Mouse (Mus musculus) B cell, adult 2 months (primary cell): ENCODE data around the gene Hmcn2.

ENCODE experiments used
- DNase-seq, 2 experiments: peaks; one replicate each; pipeline ENCODE4 v3.0.0; 2022

Gene Hmcn2

DNA sequence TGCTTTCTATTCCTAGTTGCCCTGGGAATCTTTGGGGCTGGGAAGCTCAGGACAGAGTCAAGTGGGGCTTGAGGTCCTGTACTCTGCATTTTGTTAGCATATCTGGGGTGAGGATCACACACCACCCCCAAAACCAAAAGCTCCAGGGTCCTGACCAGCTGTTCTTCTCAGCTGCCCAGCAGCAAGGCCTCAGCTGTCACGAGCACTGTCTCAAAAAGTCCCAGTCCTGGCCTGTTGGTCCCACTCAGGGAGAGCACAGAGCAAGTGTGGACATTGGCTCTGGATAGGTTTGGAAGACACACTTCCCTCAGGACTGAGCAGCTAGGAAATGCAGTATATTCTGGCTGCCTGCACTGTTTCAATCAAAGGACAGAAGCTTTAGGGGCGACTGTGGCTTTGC is 176.3 kb downstream of the Hmcn2 start:
- DNase-seq = no peak

DNA sequence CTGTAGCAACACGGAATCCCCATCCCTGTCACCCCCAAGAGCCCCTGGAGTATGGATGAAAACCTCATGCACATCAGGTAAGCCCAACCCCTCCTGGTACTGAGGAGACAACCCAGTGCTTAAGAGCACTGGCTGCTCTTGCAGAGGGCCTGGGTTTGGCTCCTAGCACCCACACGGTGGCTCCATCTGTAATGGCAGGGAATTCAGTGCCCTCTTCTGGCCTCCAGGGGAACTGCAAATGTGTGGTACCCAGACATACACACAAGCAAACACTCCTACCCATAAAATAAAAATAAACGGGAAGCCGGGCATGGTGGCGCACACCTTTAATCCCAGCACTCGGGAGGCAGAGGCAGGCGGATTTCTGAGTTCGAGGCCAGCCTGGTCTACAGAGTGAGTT is 178.1 kb downstream of the Hmcn2 start:
- DNase-seq = no peak

DNA sequence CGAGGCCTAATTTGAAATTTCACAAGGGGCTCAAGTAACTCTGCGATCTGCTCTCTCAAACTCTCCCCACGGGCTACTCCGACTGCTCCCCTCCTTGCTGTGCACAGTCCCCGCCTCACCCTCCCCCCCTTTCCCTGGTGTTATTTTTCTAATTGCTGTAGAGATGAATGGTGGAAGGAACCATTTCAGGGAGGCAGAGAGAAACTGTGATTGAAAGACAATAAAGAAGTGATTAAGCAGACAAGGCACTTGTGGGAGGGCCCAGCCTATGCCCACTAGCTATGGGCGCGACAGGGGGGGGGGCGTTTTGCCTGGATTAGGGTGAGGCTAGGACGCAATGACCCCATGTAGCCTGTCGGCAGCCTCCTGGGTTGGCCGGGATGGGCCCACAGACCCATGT is 179.0 kb downstream of the Hmcn2 start:
- DNase-seq = no peak

DNA sequence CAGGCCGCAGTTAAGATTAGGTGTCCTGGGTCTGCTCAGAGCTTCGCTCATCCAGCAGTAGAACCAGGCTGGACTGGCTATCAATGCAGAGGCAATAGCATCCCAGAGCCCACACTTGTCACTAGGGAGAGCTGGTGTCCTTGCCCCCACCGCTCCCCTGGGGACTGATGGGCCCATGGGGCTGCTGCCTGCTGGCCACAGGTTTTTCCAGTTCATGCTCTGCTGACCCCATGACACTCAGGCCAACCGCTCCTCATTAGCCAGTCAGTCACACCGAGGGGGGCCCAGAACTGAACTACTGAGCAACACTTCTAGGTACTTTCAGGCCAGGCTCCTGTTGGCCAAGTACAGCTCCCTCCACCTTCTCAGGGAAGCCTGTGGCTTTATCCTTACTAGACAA is 180.1 kb downstream of the Hmcn2 start:
- no peak for DNase-seq

DNA sequence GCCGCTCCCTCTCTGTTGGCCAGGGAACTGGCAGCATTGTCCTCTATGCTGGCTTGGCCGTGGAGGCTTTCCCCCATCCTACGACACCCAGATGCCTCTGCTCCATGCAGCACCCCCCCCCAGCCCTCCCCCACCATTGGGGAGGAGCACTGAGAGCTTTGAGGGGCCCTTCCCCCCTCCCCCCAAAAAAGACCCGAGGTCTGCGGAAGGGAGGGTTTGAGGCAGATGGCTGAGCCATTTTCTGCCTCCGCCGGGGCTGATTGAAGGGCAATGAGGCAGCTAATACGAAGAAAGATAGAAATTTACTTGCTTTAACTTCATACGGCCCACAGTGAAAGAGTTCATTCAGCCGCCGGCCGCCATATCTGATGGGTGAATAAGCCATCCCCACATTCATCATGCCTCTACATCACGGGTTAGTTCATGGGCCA is 180.8 kb downstream of the Hmcn2 start:
- no peak for DNase-seq

DNA sequence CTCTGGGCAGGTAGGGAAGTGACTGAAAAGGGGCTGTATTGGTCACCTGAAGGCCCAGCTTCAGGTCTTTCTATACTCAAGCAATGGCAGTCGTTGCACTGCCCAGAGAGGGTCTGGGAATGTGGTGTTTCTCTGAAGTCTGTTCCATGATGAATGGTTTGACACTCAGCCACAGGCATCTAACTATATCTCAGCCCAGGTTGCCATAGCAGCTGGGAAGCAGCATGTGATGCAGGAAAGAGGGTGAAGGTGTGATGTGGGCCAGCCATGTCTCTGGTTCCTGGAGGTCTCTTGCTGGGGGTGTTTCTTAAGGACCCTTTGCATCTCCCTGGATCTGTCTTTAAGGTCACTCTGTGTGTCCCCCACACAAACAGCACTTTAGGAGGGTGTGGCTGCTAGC is 181.9 kb downstream of the Hmcn2 start:
- no peak for DNase-seq

DNA sequence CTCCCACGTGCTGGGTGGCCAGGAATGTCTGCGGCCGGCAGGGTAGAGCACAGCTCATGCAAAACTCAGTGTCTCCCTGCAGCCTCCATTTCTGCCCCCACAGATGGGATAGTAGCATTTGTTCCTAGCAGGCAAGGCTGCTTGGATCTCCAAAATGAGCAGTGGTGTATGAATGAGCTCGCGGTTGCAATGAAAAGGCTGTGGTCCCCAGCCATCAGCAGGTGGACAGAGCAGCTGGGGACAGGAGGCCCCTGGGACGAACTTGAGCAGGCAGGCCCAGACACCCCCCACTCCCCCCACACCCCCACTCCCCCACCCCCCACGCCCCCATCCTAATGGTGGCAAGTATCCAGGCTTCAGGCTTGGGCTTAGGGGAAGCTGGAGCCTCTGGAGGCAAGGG is 182.9 kb downstream of the Hmcn2 start:
- DNase-seq = no peak

DNA sequence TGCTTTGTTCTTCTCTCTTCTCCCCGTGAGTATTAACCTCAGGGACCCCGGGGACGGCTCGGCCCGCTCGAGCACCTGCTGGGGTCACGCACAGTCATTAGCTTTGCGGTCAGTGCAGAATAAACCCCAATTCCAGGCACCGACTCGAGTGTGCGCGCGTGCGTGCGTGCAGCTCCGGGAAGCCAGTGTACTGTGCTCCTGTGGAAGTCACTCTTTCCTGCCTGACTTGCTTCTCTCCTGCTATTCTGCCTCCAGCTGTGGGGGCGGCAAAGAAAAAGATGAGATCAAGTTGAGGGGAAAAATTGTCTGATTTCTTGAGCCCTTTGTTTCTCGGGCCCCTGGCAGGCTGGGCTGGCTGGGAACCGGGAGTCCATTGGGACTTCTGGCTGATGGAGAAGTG is 183.4 kb downstream of the Hmcn2 start:
- DNase-seq = no peak

DNA sequence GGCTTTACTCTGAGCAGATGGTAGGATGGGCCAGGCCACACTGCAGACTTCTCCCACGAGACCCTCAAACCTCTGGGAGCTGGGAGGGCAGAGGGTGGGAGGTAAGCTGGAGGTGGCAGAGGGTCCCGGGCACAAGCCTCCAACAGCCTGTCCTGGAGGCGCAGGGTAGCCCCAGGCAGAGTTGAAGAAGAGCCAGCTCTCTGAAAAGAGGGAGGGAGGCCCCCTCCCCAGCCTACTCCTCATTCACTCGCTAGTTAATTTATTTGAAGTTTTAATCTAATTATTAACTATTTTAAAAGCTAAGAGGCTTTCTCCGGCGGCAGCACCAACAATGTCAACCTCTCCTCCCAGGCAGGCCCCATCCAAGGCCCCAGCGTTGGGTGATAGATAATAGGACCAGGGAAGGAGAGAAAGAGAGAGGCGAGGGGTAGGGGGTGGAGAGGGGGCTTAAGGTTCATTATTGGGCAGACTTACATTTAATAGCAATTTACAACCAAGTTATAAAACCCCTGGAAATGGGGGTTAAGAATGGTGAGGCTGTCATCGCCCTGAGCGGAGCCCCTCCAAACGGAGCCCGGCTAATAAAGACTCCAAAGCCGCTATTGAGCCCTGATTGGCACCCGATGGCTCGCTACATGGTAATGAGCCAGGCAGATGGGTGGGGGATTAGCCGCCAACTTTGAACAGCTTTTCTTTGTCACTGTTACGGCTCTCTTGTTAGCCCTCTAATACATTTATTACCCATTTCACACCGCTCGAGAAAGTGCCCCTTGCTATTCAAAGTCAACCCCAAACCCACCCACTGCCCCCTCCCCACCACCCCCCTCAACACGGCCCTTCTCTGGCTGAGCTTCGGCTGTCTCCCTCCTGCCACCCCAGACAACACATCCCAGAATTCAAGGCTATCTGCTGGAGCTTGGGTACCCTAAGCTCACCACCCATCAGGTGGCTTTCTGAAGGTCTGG is 185.4 kb downstream of the Hmcn2 start:
- no peak for DNase-seq

DNA sequence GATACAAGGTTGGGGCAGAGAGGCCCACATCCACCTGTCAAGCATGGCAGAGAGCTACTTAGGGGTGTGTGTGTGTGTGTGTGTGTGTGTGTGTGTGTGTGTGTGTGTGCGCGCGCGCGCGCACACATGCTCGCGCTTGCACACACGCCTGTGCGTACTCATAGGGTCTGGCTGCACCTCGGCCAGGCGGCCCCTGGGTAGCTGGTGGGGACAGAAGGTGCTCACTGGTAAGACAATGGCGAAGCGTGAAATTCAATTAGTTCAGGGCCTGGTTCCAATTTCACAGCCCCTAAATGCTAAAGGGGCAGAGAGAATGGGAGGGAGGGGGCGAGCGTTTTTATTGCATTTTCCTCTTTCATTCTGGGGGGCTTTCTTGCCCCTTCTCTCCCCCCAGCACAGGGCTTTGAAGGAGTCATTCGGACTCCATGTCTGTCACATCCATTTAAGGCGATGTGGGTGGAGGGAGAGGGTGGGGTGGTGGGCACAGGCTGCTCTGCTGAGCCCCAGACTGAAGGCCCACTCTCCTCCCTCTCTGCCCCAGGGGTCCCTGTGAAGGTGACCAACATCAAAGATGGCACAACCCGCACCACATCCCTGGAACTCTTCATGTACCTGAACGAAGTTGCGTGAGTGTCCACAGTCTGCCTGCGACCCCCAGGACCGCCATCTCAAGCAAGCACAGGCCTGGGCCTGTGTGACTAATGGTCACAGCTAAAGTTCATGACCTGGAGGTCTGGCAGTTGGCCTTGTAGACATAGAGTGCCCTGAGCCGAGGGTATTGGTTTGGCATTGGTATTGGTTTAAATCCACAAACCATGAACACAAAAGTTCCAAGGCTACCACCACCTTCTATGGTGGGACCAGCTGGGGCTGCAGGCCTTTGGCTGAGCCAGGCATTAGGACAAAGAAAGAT is 186.3 kb downstream of the Hmcn2 start:
- no peak for DNase-seq

DNA sequence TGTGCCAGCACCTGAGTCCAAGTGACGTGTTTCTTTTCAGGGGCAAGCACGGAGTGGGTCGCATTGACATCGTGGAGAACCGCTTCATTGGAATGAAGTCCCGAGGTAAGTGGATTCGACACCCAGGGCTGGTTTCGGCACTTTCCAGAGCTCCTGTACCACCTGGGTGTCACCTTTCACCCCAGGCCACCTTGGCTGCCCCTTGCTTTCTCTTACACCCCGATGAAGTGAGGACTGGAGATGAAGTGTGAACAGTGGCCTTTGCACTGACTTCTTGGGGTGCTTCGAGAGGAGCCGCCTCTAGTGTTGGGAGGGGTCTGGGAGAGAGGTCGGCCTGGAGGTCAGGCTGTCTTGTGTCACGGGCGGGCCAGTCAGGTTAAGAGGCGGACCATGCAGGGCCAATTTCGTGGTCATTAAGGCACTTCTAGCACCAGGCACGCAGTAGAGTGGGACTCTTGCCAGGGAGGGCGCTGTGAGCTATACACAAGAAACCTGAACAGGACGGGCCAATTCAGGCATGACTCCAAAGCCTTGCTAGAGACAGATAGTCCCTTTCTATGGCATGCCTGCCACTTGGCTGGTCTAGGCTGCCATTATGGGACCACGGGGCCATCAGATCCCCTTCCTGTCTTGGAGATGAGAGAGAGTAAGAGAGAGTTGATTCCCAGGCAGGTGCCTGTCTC is 187.4 kb downstream of the Hmcn2 start:
- DNase-seq = no peak

DNA sequence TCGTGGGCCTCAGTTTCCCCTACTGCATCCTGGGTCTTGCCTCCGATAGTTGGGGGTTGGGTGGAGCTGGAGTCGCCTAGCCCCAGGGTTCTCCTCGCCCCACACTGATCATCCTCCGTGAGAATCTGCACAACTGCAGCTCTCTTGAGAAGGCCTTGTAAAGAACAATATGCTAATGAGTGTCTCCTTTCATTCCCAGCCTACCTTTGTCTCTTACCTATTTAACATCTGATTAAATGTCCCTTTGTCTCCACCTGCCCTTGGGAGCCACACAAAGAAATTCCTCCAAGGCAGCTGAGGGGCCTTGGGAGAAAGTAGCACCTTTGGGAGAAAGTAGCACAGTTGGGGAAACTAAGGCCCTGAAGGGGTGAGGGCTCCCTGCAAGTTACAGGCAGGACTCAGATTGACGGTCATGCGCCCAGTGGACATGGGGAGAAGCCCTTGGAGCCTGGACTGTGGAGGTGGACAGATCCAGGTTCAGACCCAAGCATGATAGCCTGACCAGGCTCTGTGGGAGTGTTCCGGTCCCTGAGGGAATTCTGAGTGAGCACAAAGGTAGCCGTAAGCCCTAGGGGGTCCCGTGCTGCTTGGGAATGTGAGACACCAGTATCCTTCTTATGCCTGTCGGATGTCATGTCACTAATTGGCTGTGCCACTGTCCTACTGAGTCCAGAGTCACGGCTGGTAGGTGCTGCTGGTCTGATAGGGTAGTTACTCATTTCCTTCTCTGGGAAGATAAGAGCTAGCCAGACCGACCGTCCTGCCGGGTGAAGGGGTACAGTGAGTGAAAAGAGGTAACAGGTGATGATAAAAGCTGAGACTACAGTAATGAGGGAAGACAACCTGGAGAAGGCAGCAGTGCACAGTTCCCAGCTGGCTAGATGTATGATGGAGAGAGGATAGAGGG is 188.7 kb downstream of the Hmcn2 start:
- no peak for DNase-seq

DNA sequence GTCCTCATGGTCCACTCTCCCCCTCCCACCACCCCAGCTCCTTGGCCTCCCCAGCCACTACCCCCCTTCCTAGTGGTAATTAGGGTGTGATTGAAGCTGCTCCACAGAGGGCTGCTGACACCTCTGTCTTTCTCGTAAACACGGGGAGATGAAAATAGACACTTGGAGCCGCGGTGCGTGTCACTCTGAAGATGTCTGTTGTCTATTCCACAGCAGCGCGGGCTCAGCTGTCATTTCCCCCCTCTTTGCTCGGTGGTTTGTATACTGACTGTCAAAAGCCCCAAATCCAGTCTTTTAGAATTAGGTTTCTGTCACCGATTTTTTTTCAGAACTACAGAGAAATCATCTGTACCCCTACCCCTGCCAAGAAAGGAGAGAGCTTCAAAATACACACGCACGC is 191.3 kb downstream of the Hmcn2 start:
- DNase-seq = no peak

DNA sequence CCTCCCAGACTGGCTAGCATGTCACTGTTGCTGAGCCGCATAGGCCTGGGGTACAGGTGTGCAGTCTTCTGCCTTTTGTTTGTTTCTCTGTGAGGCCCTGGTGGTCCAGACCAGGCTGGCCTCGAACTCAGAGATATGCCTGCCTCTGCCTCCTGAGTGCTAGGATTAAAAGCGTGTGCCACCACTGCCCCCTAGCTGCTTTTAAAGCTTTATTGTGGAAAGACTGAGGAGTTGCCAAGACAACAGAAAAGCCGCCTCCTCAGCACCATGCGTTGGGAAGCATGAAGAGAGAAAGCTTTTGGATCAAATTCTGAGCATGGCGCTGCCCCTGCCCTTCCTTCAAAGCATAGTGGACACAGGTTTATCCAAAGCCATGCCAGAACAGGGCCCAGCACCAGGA is 194.6 kb downstream of the Hmcn2 start:
- no peak for DNase-seq
